Mouse (Mus musculus): ENCODE data around the gene Cphx3. TPM values are rescaled to one million over a fixed set of nuclear protein-coding genes. Genes with fewer than 3 reads are reported as not detected.
"Not testable (repeated sequence)": the region's sequence is repeated elsewhere in the genome, so short reads cannot be mapped to it uniquely, and the experiment has no call there.

Cphx3 gene
- total and polyA plus RNA-seq, 3 experiments, result not detected

GRCm38 (mm10) chr14:26197851-26198250 lies 115.8 kb downstream of the Cphx3 start:
- H3K4me3 ChIP-seq (ENCODE audit: control insufficient read depth in 1 of 2, insufficient read depth in 1 of 2, low read depth in 2 of 2, low read length in 2 of 2); DNase-seq (ENCODE audit: low read depth, low spot score): not testable (repeated sequence)

GRCm38 (mm10) chr14:26206197-26206925 lies 124.3 kb downstream of the Cphx3 start:
- not testable (repeated sequence) for H3K79me2 ChIP-seq (ENCODE audit: control insufficient read depth, insufficient read depth, low read length, poor library complexity); H3K9ac ChIP-seq (ENCODE audit: control insufficient read depth, low read depth, low read length, poor library complexity, severe bottlenecking); DNase-seq (ENCODE audit: low read depth, low spot score); H3K4me3 ChIP-seq (ENCODE audit: control insufficient read depth in 1 of 2, insufficient read depth in 1 of 2, low read depth in 2 of 2, low read length in 2 of 2); H3K4me1 ChIP-seq (ENCODE audit: control insufficient read depth in 1 of 2, insufficient read depth in 2 of 2, low read length in 2 of 2); H3K9me3 ChIP-seq (replicated peaks; ENCODE audit: insufficient read depth, low read length); H3K36me3 ChIP-seq (ENCODE audit: control insufficient read depth in 1 of 2, insufficient read depth in 2 of 2, low read length in 2 of 2); H3K27ac ChIP-seq (ENCODE audit: control insufficient read depth, low read depth, low read length); H3K27me3 ChIP-seq (ENCODE audit: control insufficient read depth in 1 of 2, insufficient read depth in 2 of 2, low read length in 2 of 2)

More at GRCm38 (mm10) chr14:26197851-26198250, 115.8 kb downstream of the Cphx3 start:
- not testable (repeated sequence) for H3K4me1 ChIP-seq (ENCODE audit: control insufficient read depth in 1 of 2, insufficient read depth in 2 of 2, low read length in 2 of 2); H3K9ac ChIP-seq (ENCODE audit: control insufficient read depth, low read depth, low read length, poor library complexity, severe bottlenecking); H3K36me3 ChIP-seq (ENCODE audit: control insufficient read depth in 1 of 2, insufficient read depth in 2 of 2, low read length in 2 of 2); H3K9me3 ChIP-seq (replicated peaks; ENCODE audit: insufficient read depth, low read length); H3K27me3 ChIP-seq (ENCODE audit: control insufficient read depth in 1 of 2, insufficient read depth in 2 of 2, low read length in 2 of 2); H3K79me2 ChIP-seq (ENCODE audit: control insufficient read depth, insufficient read depth, low read length, poor library complexity); H3K27ac ChIP-seq (ENCODE audit: control insufficient read depth, low read depth, low read length)

- DNase-seq (ENCODE audit: low read depth, low spot score); H3K4me3 ChIP-seq (ENCODE audit: control insufficient read depth in 1 of 2, insufficient read depth in 1 of 2, low read depth in 2 of 2, low read length in 2 of 2); H3K79me2 ChIP-seq (ENCODE audit: control insufficient read depth, insufficient read depth, low read length, poor library complexity); H3K36me3 ChIP-seq (ENCODE audit: control insufficient read depth in 1 of 2, insufficient read depth in 2 of 2, low read length in 2 of 2); H3K27me3 ChIP-seq (ENCODE audit: control insufficient read depth in 1 of 2, insufficient read depth in 2 of 2, low read length in 2 of 2); H3K27ac ChIP-seq (ENCODE audit: control insufficient read depth, low read depth, low read length); H3K4me1 ChIP-seq (ENCODE audit: control insufficient read depth in 1 of 2, insufficient read depth in 2 of 2, low read length in 2 of 2); H3K9me3 ChIP-seq (replicated peaks; ENCODE audit: insufficient read depth, low read length); H3K9ac ChIP-seq (ENCODE audit: control insufficient read depth, low read depth, low read length, poor library complexity, severe bottlenecking): not testable (repeated sequence)
These were observed 124.8 kb downstream of the Cphx3 start, which contains the start of gene Tmem254b for GRCm38 (mm10) chr14:26206926-26207247. Gene Tmem254b (minus strand): TSS chr14:26207041.

- H3K27ac ChIP-seq (ENCODE audit: control insufficient read depth, low read depth, low read length); H3K4me3 ChIP-seq (ENCODE audit: control insufficient read depth in 1 of 2, insufficient read depth in 1 of 2, low read depth in 2 of 2, low read length in 2 of 2): not testable (repeated sequence)
These were observed 134.3 kb downstream of the Cphx3 start for GRCm38 (mm10) chr14:26216233-26217000.

GRCm38 (mm10) chr14:26237183-26237582 lies 155.1 kb downstream of the Cphx3 start:
- H3K4me1 ChIP-seq (ENCODE audit: control insufficient read depth in 1 of 2, insufficient read depth in 2 of 2, low read length in 2 of 2); H3K36me3 ChIP-seq (ENCODE audit: control insufficient read depth in 1 of 2, insufficient read depth in 2 of 2, low read length in 2 of 2); DNase-seq (ENCODE audit: low read depth, low spot score); H3K9me3 ChIP-seq (replicated peaks; ENCODE audit: insufficient read depth, low read length); H3K4me3 ChIP-seq (ENCODE audit: control insufficient read depth in 1 of 2, insufficient read depth in 1 of 2, low read depth in 2 of 2, low read length in 2 of 2); H3K9ac ChIP-seq (ENCODE audit: control insufficient read depth, low read depth, low read length, poor library complexity, severe bottlenecking); H3K27me3 ChIP-seq (ENCODE audit: control insufficient read depth in 1 of 2, insufficient read depth in 2 of 2, low read length in 2 of 2); H3K27ac ChIP-seq (ENCODE audit: control insufficient read depth, low read depth, low read length); H3K79me2 ChIP-seq (ENCODE audit: control insufficient read depth, insufficient read depth, low read length, poor library complexity): not testable (repeated sequence)

More at GRCm38 (mm10) chr14:26216233-26217000, 134.3 kb downstream of the Cphx3 start:
- not testable (repeated sequence) for H3K9ac ChIP-seq (ENCODE audit: control insufficient read depth, low read depth, low read length, poor library complexity, severe bottlenecking); H3K36me3 ChIP-seq (ENCODE audit: control insufficient read depth in 1 of 2, insufficient read depth in 2 of 2, low read length in 2 of 2); H3K79me2 ChIP-seq (ENCODE audit: control insufficient read depth, insufficient read depth, low read length, poor library complexity); DNase-seq (ENCODE audit: low read depth, low spot score); H3K9me3 ChIP-seq (replicated peaks; ENCODE audit: insufficient read depth, low read length); H3K27me3 ChIP-seq (ENCODE audit: control insufficient read depth in 1 of 2, insufficient read depth in 2 of 2, low read length in 2 of 2); H3K4me1 ChIP-seq (ENCODE audit: control insufficient read depth in 1 of 2, insufficient read depth in 2 of 2, low read length in 2 of 2)

- not testable (repeated sequence) for H3K36me3 ChIP-seq (ENCODE audit: control insufficient read depth in 1 of 2, insufficient read depth in 2 of 2, low read length in 2 of 2); H3K9ac ChIP-seq (ENCODE audit: control insufficient read depth, low read depth, low read length, poor library complexity, severe bottlenecking); H3K27me3 ChIP-seq (ENCODE audit: control insufficient read depth in 1 of 2, insufficient read depth in 2 of 2, low read length in 2 of 2); H3K9me3 ChIP-seq (replicated peaks; ENCODE audit: insufficient read depth, low read length); H3K4me1 ChIP-seq (ENCODE audit: control insufficient read depth in 1 of 2, insufficient read depth in 2 of 2, low read length in 2 of 2); H3K27ac ChIP-seq (ENCODE audit: control insufficient read depth, low read depth, low read length); DNase-seq (ENCODE audit: low read depth, low spot score); H3K79me2 ChIP-seq (ENCODE audit: control insufficient read depth, insufficient read depth, low read length, poor library complexity); H3K4me3 ChIP-seq (ENCODE audit: control insufficient read depth in 1 of 2, insufficient read depth in 1 of 2, low read depth in 2 of 2, low read length in 2 of 2)
These were observed 175.9 kb downstream of the Cphx3 start, which contains the start of gene Duxbl3 for GRCm38 (mm10) chr14:26257756-26258617. Gene Duxbl3 (plus strand): TSS chr14:26257962.
